Comparison of ENCODE assay signal across 17 mouse cellular contexts in genomic region chr13:51757099-51757498, GRCm38 (mm10). TPM values are rescaled to one million over a fixed set of nuclear protein-coding genes. Genes with fewer than 3 reads are reported as not detected.
DNase-seq lines count a peak whose midpoint lies in the region; ATAC-seq and TF ChIP-seq lines count a peak whose summit lies in the region.
"Had no signal": no experiment of that assay in that cellular context is flagged by ENCODE, and none has a peak within 500 bp of the region (broad histone marks: within the 10 kb centered on the region; RNA-seq: fewer than 3 reads in every experiment).

No protein-coding gene starts in this region.

- no peaks in the 10 kb centered on the region for H3K36me3 ChIP-seq in heart, postnatal 0 days (replicated peaks; ENCODE audit: control insufficient read depth, insufficient read depth, low read length)
- no peaks in the 10 kb centered on the region; the same call in 1 of the 2 replicates for H3K36me3 ChIP-seq in small intestine, adult 2 months (ENCODE audit: control insufficient read depth, insufficient read depth, low read length)
- H3K36me3 ChIP-seq: embryonic facial prominence, embryonic 13.5 days had no signal

- 0 out of 2 replicates have a peak overlapping the region, but pooled peaks have one; percentile 6 for H3K4me2 ChIP-seq in heart, postnatal 0 days (ENCODE audit: low read depth, low read length)
- H3K4me2 ChIP-seq: embryonic facial prominence, embryonic 13.5 days; forebrain, embryonic 13.5 days; lung, embryonic 14.5 days had no signal

- WGBS in heart, postnatal 0 days = 59% methylated on average over 2 of the region's 2 CpGs
- WGBS in small intestine, adult 2 months = 70% methylated on average over 2 of the region's 2 CpGs

- H3K27me3 ChIP-seq in heart, postnatal 0 days (ENCODE audit: control insufficient read depth, insufficient read depth, low read length) = no peaks in the 10 kb centered on the region
- no peaks in the 10 kb centered on the region for H3K27me3 ChIP-seq in small intestine, adult 2 months (ENCODE audit: control insufficient read depth, insufficient read depth, low read length)
- H3K27me3 ChIP-seq: CH12.LX; embryonic facial prominence, embryonic 13.5 days; forebrain, embryonic 13.5 days; megakaryocyte, embryonic 14.5 days had no signal

- TF ChIP-seq POLR2A in small intestine, adult 2 months (IDR thresholded peaks at IDR 0.05; ENCODE audit: low read depth, low read length) = no peak

- no peak for DNase-seq in heart, postnatal 0 days (ENCODE audit: low spot score)
- no peak for DNase-seq in heart, adult 8-10 months (ENCODE audit: low spot score)
- DNase-seq in induced T-regulatory cell, adult 2 months (ENCODE audit: low read depth) = peak; percentile 80
- DNase-seq in right cerebral cortex, postnatal 36 days (ENCODE audit: low spot score in 2 of 2) = no peak
- no peak for DNase-seq in adrenal gland, postnatal 25 days
- DNase-seq: adrenal gland, adult 8-10 months; gastrocnemius, postnatal 14 days; kidney, adult 8-10 months; layer of hippocampus, adult 9-11 months; right cerebral cortex, postnatal 14 days had no signal

- no peak overlapping the region for H3K9ac ChIP-seq in heart, postnatal 0 days (replicated peaks; ENCODE audit: low read depth, low read length)
- H3K9ac ChIP-seq: embryonic facial prominence, embryonic 13.5 days; forebrain, embryonic 13.5 days; lung, embryonic 14.5 days had no signal

- no peak overlapping the region for H3K4me3 ChIP-seq in heart, postnatal 0 days (ENCODE audit: low read depth, low read length)
- H3K4me3 ChIP-seq in small intestine, adult 2 months (ENCODE audit: low read depth, low read length) = no peak overlapping the region
- H3K4me3 ChIP-seq: embryonic facial prominence, embryonic 13.5 days; forebrain, embryonic 13.5 days had no signal

- peak overlapping the region; percentile 39; the same call in 1 of the 2 replicates for H3K27ac ChIP-seq in heart, postnatal 0 days (ENCODE audit: low read depth)
- H3K27ac ChIP-seq in small intestine, adult 2 months (ENCODE audit: insufficient read depth, low read depth, low read length) = peak overlapping the region; percentile 34
- H3K27ac ChIP-seq: forebrain, embryonic 13.5 days had no signal

- no peak for TF ChIP-seq CTCF in heart, postnatal 0 days (IDR thresholded peaks at IDR 0.05; ENCODE audit: low read depth)
- no peak for TF ChIP-seq CTCF in small intestine, adult 2 months (IDR thresholded peaks at IDR 0.05; ENCODE audit: extremely low read depth, insufficient read length, insufficient replicate concordance, low read depth, low read length)

- no peak for ATAC-seq in heart, postnatal 0 days (ENCODE audit: insufficient read depth, low read depth)
- ATAC-seq in CD4-positive, CD25-positive, alpha-beta regulatory T cell, adult 4 months = peak; percentile 36
- ATAC-seq: forebrain, embryonic 13.5 days had no signal

- H3K9me3 ChIP-seq in heart, postnatal 0 days (replicated peaks; ENCODE audit: control insufficient read depth, low read length) = no peaks in the 10 kb centered on the region
- H3K9me3 ChIP-seq: embryonic facial prominence, embryonic 13.5 days; forebrain, embryonic 13.5 days; megakaryocyte, embryonic 14.5 days had no signal

- H3K4me1 ChIP-seq in heart, postnatal 0 days (ENCODE audit: control insufficient read depth, insufficient read depth) = peaks cover 46% of the 10 kb centered on the region
- peaks cover 17% of the 10 kb centered on the region for H3K4me1 ChIP-seq in small intestine, adult 2 months (ENCODE audit: control insufficient read depth, insufficient read depth, insufficient read length, low read length)

- TF ChIP-seq EP300 in heart, postnatal 0 days (IDR thresholded peaks at IDR 0.05; ENCODE audit: low read depth) = no peak

RNA-seq across cellular contexts. Expression of gene Sema4d, which starts 36.4 kb away (rescaled TPM):
- 11.6 and 12.6 TPM in 2 replicates for total RNA-seq in heart, postnatal 0 days (2014; rRNA removed; ENCODE audit: low replicate concordance)
- 16.7 and 18.2 TPM in 2 replicates for polyA plus RNA-seq in heart, postnatal 0 days (2015; fragmentation: Nextera tagmentation; extraction: Ambion mirVana)
- 10 to 100 TPM; 56.5 to 72.3 (median 68.6) TPM for total RNA-seq in heart, adult 8-10 months (2022)
- polyA plus RNA-seq in CD4-positive, CD25-positive, alpha-beta regulatory T cell, adult 4 months (2017; shearing (Covaris generic)) = 100 to 1,000 TPM; 122 to 152 TPM
- 10.8 and 15.1 TPM in 2 replicates for polyA plus RNA-seq in small intestine, adult 2 months (2012; rRNA removed)
- total RNA-seq in adrenal gland, postnatal 25 days (2021) = 15.4 and 22.0 TPM in 2 replicates
